Mouse (Mus musculus) lung, adult 2 months (tissue): ENCODE measurements at regions not wholly inside any gene's neighbourhood (a gene's known extent, or its start where the extent isn't known, plus 50 kb on each side); places are given as distances from the start of the nearest gene placed in this dataset.

Experiments
- CTCF ChIP-seq: fragments of 200-500 bp; IDR thresholded peaks from 2 replicates; pipeline ENCODE4 v1.5.1; 2011; ENCODE audit warnings: mild to moderate bottlenecking, low read length, control low read depth; ENCODE audit not compliant: insufficient read depth
- POLR2A ChIP-seq: fragments of 200-500 bp; IDR thresholded peaks from 2 replicates; pipeline ENCODE4 v1.6.1; 2011; ENCODE audit warnings: low read depth, mild to moderate bottlenecking, control low read depth, low read length, borderline replicate concordance; ENCODE audit errors: extremely low read depth

GRCm38 (mm10) chr2:116772569-116772968, 105.9 kb upstream of the Tmco5 start:
- no peak for TF ChIP-seq POLR2A
- no peak for TF ChIP-seq CTCF
